Mouse (Mus musculus) neural tube, embryonic 12.5 days (tissue): ENCODE measurements around the gene Cbr4. TPM values are rescaled to one million over a fixed set of nuclear protein-coding genes. Genes with fewer than 3 reads are reported as not detected.

ENCODE experiments used
- ATAC-seq: fragments of 200-750 bp; cut with Nextera tagmentation; 2 replicates; pipeline ENCODE4 v1.8.0; 2017; ENCODE audit warnings: low read depth, mild to moderate bottlenecking, moderate TSS enrichment, moderate library complexity; ENCODE audit not compliant: low FRiP score
- H3K27ac ChIP-seq: fragments of 300-500 bp; sonication (generic); 2 replicates; pipeline ENCODE4 v1.5.1; 2016
- H3K27me3 ChIP-seq: fragments of 300-500 bp; sonication (generic); replicated peaks from 2 replicates; pipeline ENCODE4 v1.6.1; 2016; ENCODE audit warnings: mild to moderate bottlenecking
- H3K36me3 ChIP-seq: fragments of 300-500 bp; sonication (generic); 2 replicates; pipeline ENCODE4 v1.6.1; 2016; ENCODE audit warnings: mild to moderate bottlenecking
- H3K4me1 ChIP-seq: fragments of 300-500 bp; sonication (generic); 2 replicates; pipeline ENCODE4 v1.6.1; 2016
- H3K4me2 ChIP-seq: fragments of 300-500 bp; sonication (generic); replicated peaks from 2 replicates; pipeline ENCODE4 v1.6.1; 2016; ENCODE audit warnings: mild to moderate bottlenecking
- H3K4me3 ChIP-seq: fragments of 300-500 bp; sonication (generic); 2 replicates; pipeline ENCODE4 v1.5.1; 2016
- H3K9ac ChIP-seq: fragments of 300-500 bp; sonication (generic); 2 replicates; pipeline ENCODE4 v1.6.1; 2016; ENCODE audit warnings: mild to moderate bottlenecking
- H3K9me3 ChIP-seq: fragments of 300-500 bp; sonication (generic); 2 replicates; pipeline ENCODE4 v1.6.1; 2016; ENCODE audit warnings: mild to moderate bottlenecking
- WGBS: fragments of 180-500 bp; shearing (Covaris S2); methylation state at CpG from one replicate; pipeline ENCODE4 v1.1.7; 2016; 5-methylcytosine and 5-hydroxymethylcytosine counted together
- polyA plus RNA-seq: library from polyadenylated mRNA; unstranded; fragments of >200 nt; fragmentation: Nextera tagmentation; extraction: Ambion mirVana; gene quantifications from 2 replicates; pipeline ENCODE4 v1.2.1, GENCODE M21; 2016

The Cbr4 gene
- polyA plus RNA-seq, 1 experiment from 2014 or later = 28.8 TPM

GRCm38 (mm10) chr8:61466696-61467552, 20.6 kb upstream of the Cbr4 start:
- peak; percentile 56; the same call in 1 of the 2 replicates for ATAC-seq
- no peaks in the 10 kb centered on the region for H3K36me3 ChIP-seq
- H3K9ac ChIP-seq = no peak overlapping the region
- H3K4me1 ChIP-seq = 0 out of 2 replicates have a peak, but pooled peaks cover 6% of the 10 kb centered on the region
- H3K4me2 ChIP-seq = no peak overlapping the region
- no peak overlapping the region; the same call in 1 of the 2 replicates for H3K27ac ChIP-seq
- no peaks in the 10 kb centered on the region for H3K27me3 ChIP-seq
- WGBS = 77% methylated on average over 15 of the region's 15 CpGs
- no peak overlapping the region for H3K4me3 ChIP-seq
- no peaks in the 10 kb centered on the region for H3K9me3 ChIP-seq

DNA sequence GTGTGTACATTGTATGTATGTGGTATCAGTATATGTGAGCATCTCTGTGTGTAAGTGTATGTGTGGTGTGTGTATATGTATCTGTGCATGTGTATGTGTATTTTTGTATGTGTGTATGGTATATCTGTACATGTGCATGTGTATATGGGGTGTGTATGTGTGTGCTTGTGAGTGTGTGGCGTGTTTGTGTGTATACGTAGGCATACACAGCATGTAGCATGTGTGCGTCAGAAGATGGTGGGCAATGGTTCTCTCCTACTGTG, 20.1 kb upstream of the Cbr4 start:
- ATAC-seq = no peak
- H3K9me3 ChIP-seq = no peaks in the 10 kb centered on the region
- no peak overlapping the region for H3K4me2 ChIP-seq
- H3K27ac ChIP-seq = no peak overlapping the region
- H3K4me1 ChIP-seq = 0 out of 2 replicates have a peak, but pooled peaks cover 6% of the 10 kb centered on the region
- no peak overlapping the region for H3K9ac ChIP-seq
- H3K36me3 ChIP-seq = no peaks in the 10 kb centered on the region
- H3K27me3 ChIP-seq = no peaks in the 10 kb centered on the region
- WGBS = 97% methylated on average over 3 of the region's 3 CpGs
- no peak overlapping the region for H3K4me3 ChIP-seq

GRCm38 (mm10) chr8:61470213-61470612, 17.3 kb upstream of the Cbr4 start:
- Histone ChIP-seq H3K27me3 (no peaks in the 10 kb centered on the region), H3K4me3 (no peak overlapping the region), H3K9ac (no peak overlapping the region), H3K36me3 (no peaks in the 10 kb centered on the region), H3K27ac (no peak overlapping the region), H3K9me3 (no peaks in the 10 kb centered on the region), H3K4me2 (no peak overlapping the region), H3K4me1 (0 out of 2 replicates have a peak, but pooled peaks cover 6% of the 10 kb centered on the region)
- 87% methylated on average over 4 of the region's 4 CpGs for WGBS
- no peak for ATAC-seq

- Histone ChIP-seq H3K27me3 (no peaks in the 10 kb centered on the region), H3K36me3 (no peaks in the 10 kb centered on the region), H3K9ac (no peak overlapping the region), H3K4me3 (no peak overlapping the region), H3K9me3 (no peaks in the 10 kb centered on the region), H3K27ac (no peak overlapping the region), H3K4me1 (no peaks in the 10 kb centered on the region), H3K4me2 (no peak overlapping the region)
- 67% methylated on average over 6 of the region's 6 CpGs for WGBS
- no peak for ATAC-seq
These were observed 12.3 kb upstream of the Cbr4 start for GRCm38 (mm10) chr8:61475251-61475673.

GRCm38 (mm10) chr8:61476160-61476559, 11.4 kb upstream of the Cbr4 start:
- Histone ChIP-seq H3K9ac (no peak overlapping the region), H3K27ac (no peak overlapping the region), H3K4me1 (no peaks in the 10 kb centered on the region), H3K4me3 (no peak overlapping the region), H3K27me3 (no peaks in the 10 kb centered on the region), H3K9me3 (no peaks in the 10 kb centered on the region), H3K36me3 (no peaks in the 10 kb centered on the region), H3K4me2 (no peak overlapping the region)
- 87% methylated on average over 9 of the region's 9 CpGs for WGBS
- no peak for ATAC-seq

- no peaks in the 10 kb centered on the region for H3K27me3 ChIP-seq
- no peak for ATAC-seq
- H3K4me2 ChIP-seq = no peak overlapping the region
- no peaks in the 10 kb centered on the region for H3K9me3 ChIP-seq
- H3K4me3 ChIP-seq = no peak overlapping the region
- no peak overlapping the region for H3K9ac ChIP-seq
- no peak overlapping the region for H3K27ac ChIP-seq
- no peaks in the 10 kb centered on the region for H3K4me1 ChIP-seq
- no peaks in the 10 kb centered on the region for H3K36me3 ChIP-seq
- WGBS = 95% methylated on average over 4 of the region's 4 CpGs
These were observed 9.4 kb upstream of the Cbr4 start for GRCm38 (mm10) chr8:61478150-61478549.

DNA sequence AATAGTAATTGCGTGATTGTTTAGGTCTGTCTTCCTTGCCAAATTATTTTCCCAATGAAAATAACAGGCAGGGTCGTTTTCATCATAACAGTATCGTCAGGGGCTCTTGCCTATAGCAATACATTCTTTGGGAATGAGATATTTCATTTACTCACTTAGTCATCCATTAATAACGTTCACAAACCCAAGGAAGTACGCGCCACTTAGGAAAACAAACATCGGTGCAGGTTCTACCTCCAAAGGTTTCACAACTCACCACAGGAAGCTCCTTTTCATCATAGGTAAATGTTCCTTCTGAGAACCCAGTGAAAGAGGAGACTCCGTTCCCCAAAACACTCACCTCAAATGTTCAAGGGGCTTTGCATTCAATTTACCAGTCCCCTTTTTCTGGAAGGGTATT, 8.7 kb upstream of the Cbr4 start:
- no peak overlapping the region for H3K4me3 ChIP-seq
- 89% methylated on average over 8 of the region's 8 CpGs for WGBS
- no peak for ATAC-seq
- no peak overlapping the region for H3K27ac ChIP-seq
- no peak overlapping the region for H3K4me2 ChIP-seq
- H3K9me3 ChIP-seq = no peaks in the 10 kb centered on the region
- no peaks in the 10 kb centered on the region for H3K36me3 ChIP-seq
- no peaks in the 10 kb centered on the region for H3K4me1 ChIP-seq
- H3K9ac ChIP-seq = no peak overlapping the region
- H3K27me3 ChIP-seq = no peaks in the 10 kb centered on the region

DNA sequence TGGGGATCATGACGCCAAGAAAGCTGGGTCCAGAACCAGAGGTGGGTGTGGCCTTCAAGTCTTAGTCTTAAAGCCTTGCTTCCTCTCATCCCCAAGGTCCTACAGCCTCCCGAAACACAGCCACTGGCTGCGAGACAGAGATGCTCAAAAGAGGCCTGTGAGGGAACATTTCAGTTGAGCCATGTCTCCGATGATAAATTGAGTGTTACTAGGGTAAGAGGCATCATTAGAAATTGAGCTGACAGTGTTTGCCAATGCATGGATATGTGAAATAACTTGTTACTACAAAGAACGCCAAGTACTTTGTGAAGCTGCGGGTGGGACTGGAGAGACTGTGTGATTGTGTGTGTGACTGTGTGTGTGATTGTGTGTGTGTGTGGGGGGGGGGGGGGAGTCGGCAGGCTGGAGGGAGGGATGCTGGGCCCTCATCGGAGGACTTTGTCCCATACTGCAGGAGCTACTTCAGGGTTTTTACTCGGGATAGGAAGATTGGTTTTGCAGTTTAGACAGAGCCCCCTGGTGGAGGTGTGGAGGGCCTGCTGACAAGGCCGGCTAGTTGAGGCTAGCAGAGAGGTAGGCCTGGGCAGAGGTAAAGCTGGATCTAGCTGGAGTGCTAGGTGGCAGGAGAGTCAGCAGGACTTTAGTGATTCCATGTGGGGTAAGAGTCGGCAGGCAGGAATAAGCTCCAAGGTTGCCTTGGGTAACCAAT, 7.9 kb upstream of the Cbr4 start:
- Histone ChIP-seq H3K4me2 (no peak overlapping the region), H3K4me3 (no peak overlapping the region), H3K36me3 (no peaks in the 10 kb centered on the region), H3K9me3 (no peaks in the 10 kb centered on the region), H3K27me3 (no peaks in the 10 kb centered on the region), H3K4me1 (no peaks in the 10 kb centered on the region), H3K27ac (no peak overlapping the region), H3K9ac (no peak overlapping the region)
- 57% methylated on average over 10 of the region's 11 CpGs for WGBS
- peak; percentile 63; the same call in 1 of the 2 replicates for ATAC-seq

GRCm38 (mm10) chr8:61480260-61480967, 7.1 kb upstream of the Cbr4 start:
- 90% methylated on average over 14 of the region's 14 CpGs for WGBS
- Histone ChIP-seq H3K4me2 (no peak overlapping the region), H3K36me3 (no peaks in the 10 kb centered on the region), H3K27ac (no peak overlapping the region), H3K4me1 (no peaks in the 10 kb centered on the region), H3K9ac (no peak overlapping the region), H3K4me3 (no peak overlapping the region), H3K27me3 (no peaks in the 10 kb centered on the region), H3K9me3 (no peaks in the 10 kb centered on the region)
- no peak for ATAC-seq

DNA sequence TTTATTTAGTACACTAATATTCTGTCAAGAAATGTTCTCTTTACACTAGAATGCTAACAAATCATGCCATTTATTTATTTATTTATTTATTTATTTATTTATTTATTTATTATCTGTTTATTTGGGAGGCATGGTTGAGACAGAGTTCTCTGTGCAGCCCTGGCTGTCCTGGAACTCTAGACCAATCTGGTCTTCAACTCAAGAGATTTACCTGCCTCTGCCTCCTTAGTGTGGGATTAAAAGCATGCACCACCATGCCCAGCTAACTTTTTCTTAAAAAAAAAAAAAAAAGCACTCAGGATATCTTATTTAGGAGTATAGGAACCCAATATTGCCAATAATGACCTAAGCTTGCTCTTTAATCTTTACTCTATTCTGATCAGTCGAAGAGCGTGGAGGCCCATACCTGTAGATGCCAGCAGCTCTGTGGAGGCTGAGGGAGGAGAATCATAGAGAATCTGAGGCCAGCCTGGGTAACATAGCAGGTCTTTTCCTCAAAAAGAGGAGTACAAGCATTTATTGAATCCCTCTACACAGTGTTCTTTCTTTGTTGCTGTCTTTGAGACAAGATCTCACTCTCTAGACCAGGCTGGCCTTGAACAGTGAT, 508 bp upstream of the Cbr4 start:
- peak; percentile 2 for ATAC-seq
- peaks cover 1% of the 10 kb centered on the region; the same call in 1 of the 2 replicates for H3K36me3 ChIP-seq
- 98% methylated on average over 2 of the region's 2 CpGs for WGBS
- H3K27ac ChIP-seq = no peak overlapping the region
- H3K9me3 ChIP-seq = no peaks in the 10 kb centered on the region
- H3K4me3 ChIP-seq = no peak overlapping the region
- no peak overlapping the region for H3K9ac ChIP-seq
- H3K4me2 ChIP-seq = 0 out of 2 replicates have a peak overlapping the region, but pooled peaks have one; percentile 77
- peaks cover 7% of the 10 kb centered on the region; the same call in 1 of the 2 replicates for H3K4me1 ChIP-seq
- H3K27me3 ChIP-seq = no peaks in the 10 kb centered on the region

- H3K9ac ChIP-seq = no peak overlapping the region
- no peak for ATAC-seq
- H3K4me1 ChIP-seq = peaks cover 7% of the 10 kb centered on the region; the same call in 1 of the 2 replicates
- H3K27ac ChIP-seq = no peak overlapping the region
- no peak overlapping the region for H3K4me3 ChIP-seq
- peak overlapping the region; percentile 77 for H3K4me2 ChIP-seq
- H3K36me3 ChIP-seq = peaks cover 4% of the 10 kb centered on the region; the same call in 1 of the 2 replicates
- 92% methylated on average over 8 of the region's 8 CpGs for WGBS
- H3K27me3 ChIP-seq = no peaks in the 10 kb centered on the region
- H3K9me3 ChIP-seq = no peaks in the 10 kb centered on the region
These were observed 1.1 kb downstream of the Cbr4 start for GRCm38 (mm10) chr8:61488631-61489030.

DNA sequence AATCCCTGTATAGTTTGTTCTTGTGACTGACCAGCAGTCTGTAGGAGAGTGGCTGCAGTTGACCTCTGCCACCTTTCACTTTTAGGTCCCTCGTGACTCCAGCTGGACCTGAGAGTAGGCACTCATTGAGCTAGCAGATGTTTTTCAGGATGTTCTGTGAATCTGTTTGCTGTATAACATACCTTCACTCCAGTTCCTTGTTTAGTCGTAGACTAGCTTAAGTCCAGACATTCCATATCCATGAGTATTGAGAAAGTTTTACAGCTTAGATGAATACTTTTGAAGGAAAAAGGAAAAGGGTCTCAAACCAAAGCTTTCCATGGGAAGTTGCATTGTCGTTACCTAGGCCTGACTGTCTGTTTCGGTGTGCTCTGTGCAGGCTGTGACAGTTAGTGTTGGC, 9.6 kb downstream of the Cbr4 start:
- 88% methylated on average over 4 of the region's 4 CpGs for WGBS
- Histone ChIP-seq H3K36me3 (peaks cover 7% of the 10 kb centered on the region; the same call in 1 of the 2 replicates), H3K4me3 (no peak overlapping the region), H3K9me3 (no peaks in the 10 kb centered on the region), H3K27ac (no peak overlapping the region), H3K4me1 (no peaks in the 10 kb centered on the region), H3K9ac (no peak overlapping the region), H3K27me3 (no peaks in the 10 kb centered on the region), H3K4me2 (no peak overlapping the region)
- no peak for ATAC-seq
